Mouse (Mus musculus) C2C12 (cell line): ENCODE results near the gene Ppm1l.

Experiments
- CEBPB ChIP-seq: IDR thresholded peaks from one replicate; pipeline ENCODE4 v1.6.1; 2011; ENCODE audit warnings: low read depth, mild to moderate bottlenecking, control low read depth, moderate library complexity
- CTCF ChIP-seq: IDR thresholded peaks from one replicate; pipeline ENCODE4 v1.5.1; 2011; ENCODE audit not compliant: control insufficient read depth, insufficient read depth, insufficient read length
- FOSL1 ChIP-seq: IDR thresholded peaks from one replicate; pipeline ENCODE4 v1.8.0; 2011; ENCODE audit warnings: mild to moderate bottlenecking, low read length; ENCODE audit not compliant: poor library complexity, insufficient read depth, severe bottlenecking
- MAX ChIP-seq: IDR thresholded peaks from one replicate; pipeline ENCODE4 v1.6.1; 2011; ENCODE audit warnings: mild to moderate bottlenecking, control low read depth
- MYOD1 ChIP-seq: IDR thresholded peaks from one replicate; pipeline ENCODE4 v1.6.1; 2011; ENCODE audit warnings: low read depth; ENCODE audit not compliant: control insufficient read depth, insufficient read length
- MYOG ChIP-seq: IDR thresholded peaks from one replicate; pipeline ENCODE4 v1.6.1; 2011; ENCODE audit not compliant: control insufficient read depth, insufficient read length; ENCODE audit errors: extremely low read depth
- USF1 ChIP-seq: IDR thresholded peaks from one replicate; pipeline ENCODE4 v1.6.1; 2011; ENCODE audit warnings: low read depth, mild to moderate bottlenecking, control low read depth, moderate library complexity

DNA sequence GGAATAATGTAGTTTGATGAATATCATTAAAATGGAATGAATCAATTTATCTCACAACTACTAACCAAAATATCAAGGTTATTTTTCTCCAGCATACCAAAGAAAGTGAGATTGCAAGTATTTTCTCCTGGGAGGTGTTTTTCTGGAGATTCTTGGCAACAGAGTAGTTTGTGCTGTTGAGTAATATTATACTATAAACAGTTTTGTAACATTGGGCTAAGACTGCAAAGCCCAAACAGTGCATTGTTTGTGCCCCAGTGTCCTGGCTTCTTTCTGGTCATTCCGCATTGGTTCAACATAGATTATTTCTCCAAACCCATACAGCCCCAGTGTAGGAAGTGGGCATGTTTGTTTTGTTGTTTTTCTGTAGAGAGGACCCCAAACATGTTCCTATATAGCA is 227.1 kb downstream of the Ppm1l start:
- TF ChIP-seq CTCF (no peak), USF1 (no peak), MYOD1 (no peak), FOSL1 (no peak), CEBPB (no peak), MYOG (no peak), MAX (no peak)
